Mouse (Mus musculus) ES-E14 (cell line): Measurements from ENCODE around the gene Creld1.

ENCODE experiments used
- CHD2 ChIP-seq: IDR thresholded peaks from 2 replicates; pipeline ENCODE4 v1.6.1; 2014; ENCODE audit warnings: mild to moderate bottlenecking, low read depth, low read length, inconsistent platforms
- ZC3H11A ChIP-seq: IDR thresholded peaks from 2 replicates; pipeline ENCODE4 v1.6.1; 2012; ENCODE audit warnings: low read depth, mild to moderate bottlenecking, inconsistent platforms, low read length, borderline replicate concordance

DNA sequence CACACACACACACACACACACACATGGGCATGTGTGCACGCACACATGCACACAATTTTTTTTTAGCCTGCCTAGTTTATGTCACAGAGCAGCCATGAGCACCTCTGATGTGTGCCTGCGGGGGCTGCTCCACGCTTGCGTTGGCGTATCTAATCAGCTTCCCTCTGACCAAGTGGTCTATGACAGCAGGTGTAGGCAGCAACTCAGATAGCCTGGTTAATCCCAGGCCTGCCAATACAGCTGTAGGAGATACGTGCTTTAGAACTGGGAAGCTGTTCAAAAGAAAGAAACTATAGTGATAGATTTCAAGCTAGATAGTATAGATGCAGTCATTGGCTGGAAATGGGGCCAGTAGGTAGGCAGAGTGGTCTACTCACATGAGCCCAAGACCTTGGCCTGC lies 9.4 kb upstream of the Creld1 start:
- TF ChIP-seq ZC3H11A = no peak
- TF ChIP-seq CHD2 = no peak
